Mouse (Mus musculus) liver, embryonic 16.5 days (tissue): Measurements from ENCODE around the gene Ccdc141. TPM values are rescaled to one million over a fixed set of nuclear protein-coding genes. Genes with fewer than 3 reads are reported as not detected.

Source experiments
- ATAC-seq: fragments of 200-750 bp; cut with Nextera tagmentation; 2 replicates; pipeline ENCODE4 v1.8.0; 2017; ENCODE audit warnings: low read depth, mild to moderate bottlenecking, moderate number of reproducible peaks, moderate library complexity
- H3K27ac ChIP-seq: fragments of 300-500 bp; sonication (generic); 2 replicates; pipeline ENCODE4 v1.5.1; 2014; ENCODE audit warnings: mild to moderate bottlenecking, low read length
- H3K27me3 ChIP-seq: fragments of 300-500 bp; sonication (generic); 2 replicates; pipeline ENCODE4 v1.6.1; 2014; ENCODE audit warnings: low read depth, low read length, mixed read lengths; ENCODE audit not compliant: control insufficient read depth, insufficient read depth
- H3K36me3 ChIP-seq: fragments of 300-500 bp; sonication (generic); 2 replicates; pipeline ENCODE4 v1.6.1; 2014; ENCODE audit warnings: mild to moderate bottlenecking; ENCODE audit not compliant: control insufficient read depth, insufficient read depth
- H3K4me1 ChIP-seq: fragments of 300-500 bp; sonication (generic); 2 replicates; pipeline ENCODE4 v1.6.1; 2014; ENCODE audit warnings: low read depth, low read length, mixed read lengths; ENCODE audit not compliant: control insufficient read depth
- H3K4me2 ChIP-seq: fragments of 300-500 bp; sonication (generic); 2 replicates; pipeline ENCODE4 v1.6.1; 2014; ENCODE audit warnings: low read depth, low read length, mixed read lengths
- H3K4me3 ChIP-seq: fragments of 300-500 bp; sonication (generic); 2 replicates; pipeline ENCODE4 v1.5.1; 2014; ENCODE audit warnings: low read depth, mild to moderate bottlenecking, low read length
- H3K9ac ChIP-seq: fragments of 300-500 bp; sonication (generic); 2 replicates; pipeline ENCODE4 v1.6.1; 2014; ENCODE audit warnings: low read depth, low read length
- H3K9me3 ChIP-seq: fragments of 300-500 bp; sonication (generic); replicated peaks from 2 replicates; pipeline ENCODE4 v1.6.1; 2016; ENCODE audit warnings: low read length; ENCODE audit not compliant: control insufficient read depth
- WGBS: fragments of 180-500 bp; shearing (Covaris S2); extraction: QIAGEN DNeasy Blood & Tissue Kit; methylation state at CpG from one replicate; pipeline ENCODE4 v1.1.7; 2014; ENCODE audit not compliant: insufficient replicate concordance; 5-methylcytosine and 5-hydroxymethylcytosine counted together
- polyA plus RNA-seq: library from polyadenylated mRNA; unstranded; fragments of >200 nt; fragmentation: Nextera tagmentation; extraction: Ambion mirVana; gene quantifications from 2 replicates; pipeline ENCODE4 v1.2.1, GENCODE M21; 2015

The Ccdc141 gene
- polyA plus RNA-seq, 1 experiment from 2014 or later = 1.9 TPM

DNA sequence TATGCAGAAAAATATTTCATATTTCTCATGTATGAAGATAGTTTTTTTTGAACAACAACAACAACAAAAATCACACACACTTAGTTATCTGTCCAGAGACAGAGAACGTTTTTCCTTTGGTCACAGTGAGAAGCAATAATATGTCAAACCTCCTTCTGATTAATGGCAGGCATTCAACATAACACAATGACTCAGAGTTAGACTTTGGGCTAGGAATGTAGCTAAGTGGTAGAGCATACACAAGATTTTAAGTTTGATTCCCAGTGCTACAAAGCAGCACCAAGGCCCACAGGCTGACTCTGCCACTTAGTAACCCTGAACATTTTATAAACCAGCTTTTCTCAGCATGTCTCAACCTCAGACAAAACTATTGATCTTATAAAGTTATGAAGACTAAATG lies 35.5 kb downstream of the Ccdc141 start:
- ATAC-seq = no peak
- Histone ChIP-seq H3K9ac (no peak overlapping the region), H3K4me1 (no peaks in the 10 kb centered on the region), H3K9me3 (no peaks in the 10 kb centered on the region), H3K4me3 (no peak overlapping the region), H3K36me3 (no peaks in the 10 kb centered on the region), H3K27ac (no peak overlapping the region), H3K27me3 (no peaks in the 10 kb centered on the region), H3K4me2 (no peak overlapping the region)
- 17% methylated on average over 1 of the region's 1 CpGs for WGBS

DNA sequence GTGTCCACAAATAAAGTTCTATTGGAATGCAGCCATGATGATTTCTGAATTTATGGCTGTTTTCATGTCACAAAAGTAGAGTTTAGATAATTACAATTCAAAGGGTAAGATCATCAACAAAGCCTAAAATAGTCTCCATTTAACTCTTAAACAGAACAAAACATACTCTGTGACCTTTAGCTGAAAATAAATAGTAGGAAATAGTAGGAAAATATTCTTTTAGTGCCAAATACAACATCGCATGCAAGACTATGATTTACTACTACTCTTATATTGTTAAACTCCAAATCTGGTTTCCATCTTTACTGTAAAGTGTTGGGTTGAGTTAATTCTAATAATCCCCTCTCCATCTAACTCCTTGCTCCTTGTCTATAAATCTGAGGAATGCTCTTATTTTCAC lies 37.0 kb downstream of the Ccdc141 start:
- no peaks in the 10 kb centered on the region for H3K9me3 ChIP-seq
- no peak overlapping the region for H3K27ac ChIP-seq
- WGBS = 69% methylated on average over 1 of the region's 1 CpGs
- no peaks in the 10 kb centered on the region for H3K36me3 ChIP-seq
- H3K4me1 ChIP-seq = no peaks in the 10 kb centered on the region
- H3K27me3 ChIP-seq = no peaks in the 10 kb centered on the region
- ATAC-seq = no peak
- no peak overlapping the region for H3K4me2 ChIP-seq
- H3K9ac ChIP-seq = no peak overlapping the region
- no peak overlapping the region for H3K4me3 ChIP-seq

DNA sequence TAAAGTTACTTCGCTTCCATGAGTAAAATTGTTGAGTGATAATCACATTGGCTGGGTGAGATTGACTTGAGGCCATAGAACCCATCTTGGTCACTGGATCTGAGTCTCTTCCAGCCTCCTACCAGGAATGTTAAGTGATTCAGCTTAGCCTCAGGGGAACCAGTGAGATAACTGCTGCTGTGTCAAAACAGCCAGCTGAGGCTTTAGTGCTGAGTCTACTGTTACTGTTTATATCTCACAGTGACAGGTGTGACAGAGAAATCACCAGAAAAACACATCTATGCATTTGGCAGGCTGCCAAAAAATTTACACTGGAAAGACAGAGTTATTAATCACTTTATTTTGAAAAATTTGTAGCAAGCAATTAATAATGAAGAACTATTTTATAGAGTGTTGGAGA lies 43.5 kb downstream of the Ccdc141 start:
- H3K36me3 ChIP-seq = no peaks in the 10 kb centered on the region
- no peak overlapping the region for H3K27ac ChIP-seq
- no peak for ATAC-seq
- no peaks in the 10 kb centered on the region for H3K4me1 ChIP-seq
- H3K4me2 ChIP-seq = no peak overlapping the region
- H3K9me3 ChIP-seq = no peaks in the 10 kb centered on the region
- 86% methylated on average over 1 of the region's 1 CpGs for WGBS
- H3K4me3 ChIP-seq = no peak overlapping the region
- no peak overlapping the region for H3K9ac ChIP-seq
- H3K27me3 ChIP-seq = no peaks in the 10 kb centered on the region

DNA sequence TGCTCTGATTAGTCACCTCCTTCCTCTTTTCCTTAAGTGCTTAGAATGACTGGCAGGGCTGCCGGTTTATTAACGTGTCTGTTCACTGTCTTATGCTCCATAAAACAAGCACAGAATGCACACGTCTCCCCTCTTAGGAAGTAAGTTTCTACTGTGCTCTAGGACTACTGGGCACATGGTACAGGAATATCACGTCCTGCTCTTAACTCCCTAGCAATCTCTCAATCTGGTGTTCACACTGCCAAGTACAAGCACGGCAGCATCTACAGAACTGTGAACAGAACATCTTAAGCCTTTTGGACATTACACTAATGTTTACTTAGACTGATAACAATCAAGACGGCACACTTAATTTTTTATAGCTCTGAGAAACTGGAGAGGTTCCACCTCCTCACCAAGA lies 52.3 kb downstream of the Ccdc141 start:
- WGBS = 37% methylated on average over 6 of the region's 6 CpGs
- Histone ChIP-seq H3K4me2 (no peak overlapping the region), H3K36me3 (no peaks in the 10 kb centered on the region), H3K9me3 (no peaks in the 10 kb centered on the region), H3K27me3 (no peaks in the 10 kb centered on the region), H3K9ac (no peak overlapping the region), H3K4me1 (no peaks in the 10 kb centered on the region), H3K27ac (no peak overlapping the region), H3K4me3 (no peak overlapping the region)
- no peak for ATAC-seq

DNA sequence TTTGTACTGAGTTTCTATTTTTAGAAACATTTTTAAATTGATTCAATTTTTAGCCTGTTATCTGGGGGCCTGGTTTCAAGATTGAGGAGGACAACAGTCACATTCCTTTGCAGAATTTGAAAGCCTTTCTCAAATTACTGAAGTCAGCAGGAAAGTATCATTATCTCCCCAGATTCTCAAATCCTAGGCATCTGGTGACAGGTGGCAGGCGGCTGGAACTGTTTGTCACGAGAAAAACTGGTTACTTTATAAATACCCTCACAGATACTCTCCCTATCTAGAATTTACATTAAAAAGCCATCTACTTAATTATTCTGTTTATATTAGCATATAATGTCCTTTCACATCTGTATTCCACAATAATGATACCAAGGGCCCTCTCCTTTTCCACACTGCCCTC lies 56.1 kb downstream of the Ccdc141 start:
- H3K4me3 ChIP-seq = no peak overlapping the region
- H3K4me2 ChIP-seq = no peak overlapping the region
- WGBS = 47% methylated on average over 2 of the region's 2 CpGs
- H3K27me3 ChIP-seq = no peaks in the 10 kb centered on the region
- no peaks in the 10 kb centered on the region for H3K36me3 ChIP-seq
- no peaks in the 10 kb centered on the region for H3K9me3 ChIP-seq
- ATAC-seq = no peak
- no peaks in the 10 kb centered on the region for H3K4me1 ChIP-seq
- H3K9ac ChIP-seq = no peak overlapping the region
- no peak overlapping the region for H3K27ac ChIP-seq

GRCm38 (mm10) chr2:77113867-77114266 lies 56.6 kb downstream of the Ccdc141 start:
- 73% methylated on average over 8 of the region's 8 CpGs for WGBS
- H3K9me3 ChIP-seq = no peaks in the 10 kb centered on the region
- ATAC-seq = no peak

GRCm38 (mm10) chr2:77113026-77113425 lies 57.4 kb downstream of the Ccdc141 start:
- 65% methylated on average over 5 of the region's 5 CpGs for WGBS
- ATAC-seq = no peak
- no peaks in the 10 kb centered on the region for H3K36me3 ChIP-seq
- no peaks in the 10 kb centered on the region for H3K9me3 ChIP-seq
- no peaks in the 10 kb centered on the region for H3K4me1 ChIP-seq
- H3K9ac ChIP-seq = no peak overlapping the region
- H3K4me2 ChIP-seq = no peak overlapping the region
- no peak overlapping the region for H3K4me3 ChIP-seq
- H3K27ac ChIP-seq = no peak overlapping the region
- no peaks in the 10 kb centered on the region for H3K27me3 ChIP-seq

More at GRCm38 (mm10) chr2:77113867-77114266, 56.6 kb downstream of the Ccdc141 start:
- H3K27ac ChIP-seq = no peak overlapping the region
- no peaks in the 10 kb centered on the region for H3K36me3 ChIP-seq
- no peaks in the 10 kb centered on the region for H3K4me1 ChIP-seq
- no peak overlapping the region for H3K4me3 ChIP-seq
- H3K9ac ChIP-seq = no peak overlapping the region
- no peaks in the 10 kb centered on the region for H3K27me3 ChIP-seq
- no peak overlapping the region for H3K4me2 ChIP-seq

DNA sequence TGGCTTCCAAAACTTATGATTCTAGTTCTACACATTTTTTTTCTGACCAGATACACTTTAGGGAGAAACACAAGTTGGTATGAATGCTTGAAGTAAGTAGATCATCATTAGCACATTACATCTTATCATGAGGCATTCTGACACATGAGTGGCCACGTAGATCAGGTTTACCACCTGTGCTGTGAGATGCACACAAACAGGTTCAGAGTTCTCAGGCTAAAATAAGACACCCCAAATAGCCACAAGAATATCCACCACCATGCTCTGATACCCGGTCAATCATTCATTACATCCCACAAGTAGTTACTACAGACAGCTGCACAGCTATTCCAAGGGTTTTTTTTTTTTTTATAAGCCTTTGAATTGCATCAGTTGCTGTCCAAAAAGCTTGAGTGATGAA lies 59.3 kb downstream of the Ccdc141 start:
- H3K4me2 ChIP-seq = no peak overlapping the region
- H3K9me3 ChIP-seq = no peaks in the 10 kb centered on the region
- no peak overlapping the region for H3K4me3 ChIP-seq
- ATAC-seq = no peak
- H3K4me1 ChIP-seq = no peaks in the 10 kb centered on the region
- H3K27me3 ChIP-seq = no peaks in the 10 kb centered on the region
- no peak overlapping the region for H3K9ac ChIP-seq
- WGBS = 60% methylated on average over 2 of the region's 2 CpGs
- no peak overlapping the region for H3K27ac ChIP-seq
- H3K36me3 ChIP-seq = no peaks in the 10 kb centered on the region

GRCm38 (mm10) chr2:77110365-77110764 lies 60.1 kb downstream of the Ccdc141 start:
- no peaks in the 10 kb centered on the region for H3K36me3 ChIP-seq
- WGBS = 58% methylated on average over 4 of the region's 4 CpGs
- no peaks in the 10 kb centered on the region for H3K27me3 ChIP-seq
- H3K27ac ChIP-seq = no peak overlapping the region
- H3K9me3 ChIP-seq = no peaks in the 10 kb centered on the region
- ATAC-seq = no peak
- no peak overlapping the region for H3K4me2 ChIP-seq
- no peak overlapping the region for H3K4me3 ChIP-seq
- H3K9ac ChIP-seq = no peak overlapping the region
- no peaks in the 10 kb centered on the region for H3K4me1 ChIP-seq
